Mouse (Mus musculus) hindbrain, embryonic 16.5 days (tissue): ENCODE data around the gene Palm2. TPM values are rescaled to one million over a fixed set of nuclear protein-coding genes. Genes with fewer than 3 reads are reported as not detected.
"Not testable (repeated sequence)": the region's sequence is repeated elsewhere in the genome, so short reads cannot be mapped to it uniquely, and the experiment has no call there.

ENCODE experiments used
- ATAC-seq: fragments of 200-750 bp; cut with Nextera tagmentation; 2 replicates; pipeline ENCODE4 v1.8.0; 2017; ENCODE audit warnings: moderate TSS enrichment, moderate library complexity
- H3K27ac ChIP-seq: fragments of 300-500 bp; sonication (generic); 2 replicates; pipeline ENCODE4 v1.5.1; 2014; ENCODE audit warnings: low read depth, mild to moderate bottlenecking, control low read depth, low read length, moderate library complexity
- H3K27me3 ChIP-seq: fragments of 300-500 bp; sonication (generic); replicated peaks from 2 replicates; pipeline ENCODE4 v1.6.1; 2014; ENCODE audit warnings: low read length; ENCODE audit not compliant: control insufficient read depth, insufficient read depth
- H3K36me3 ChIP-seq: fragments of 300-500 bp; sonication (generic); 2 replicates; pipeline ENCODE4 v1.6.1; 2014; ENCODE audit warnings: mild to moderate bottlenecking, low read length, moderate library complexity, mixed read lengths; ENCODE audit not compliant: control insufficient read depth, insufficient read depth
- H3K4me1 ChIP-seq: fragments of 300-500 bp; sonication (generic); 2 replicates; pipeline ENCODE4 v1.6.1; 2014; ENCODE audit warnings: low read depth, low read length; ENCODE audit not compliant: control insufficient read depth, insufficient read depth
- H3K4me2 ChIP-seq: fragments of 300-500 bp; sonication (generic); 2 replicates; pipeline ENCODE4 v1.6.1; 2014; ENCODE audit warnings: mild to moderate bottlenecking, low read length, control low read depth, moderate library complexity
- H3K4me3 ChIP-seq: fragments of 300-500 bp; sonication (generic); 2 replicates; pipeline ENCODE4 v1.5.1; 2014; ENCODE audit warnings: mild to moderate bottlenecking, low read length, control low read depth, moderate library complexity
- H3K9ac ChIP-seq: fragments of 300-500 bp; sonication (generic); 2 replicates; pipeline ENCODE4 v1.6.1; 2014; ENCODE audit warnings: low read depth, mild to moderate bottlenecking, control low read depth, low read length, moderate library complexity
- H3K9me3 ChIP-seq: fragments of 300-500 bp; sonication (generic); 2 replicates; pipeline ENCODE4 v1.6.1; 2014; ENCODE audit warnings: mild to moderate bottlenecking, low read length, moderate library complexity; ENCODE audit not compliant: control insufficient read depth
- WGBS: fragments of 180-500 bp; shearing (Covaris S2); extraction: QIAGEN DNeasy Blood & Tissue Kit; methylation state at CpG from one replicate; pipeline ENCODE4 v1.1.7; 2014; 5-methylcytosine and 5-hydroxymethylcytosine counted together
- polyA plus RNA-seq: library from polyadenylated mRNA; unstranded; fragments of >200 nt; fragmentation: Nextera tagmentation; extraction: Ambion mirVana; gene quantifications from 2 replicates; pipeline ENCODE4 v1.2.1, GENCODE M21; 2015

Gene Palm2
- 19.0 and 20.3 TPM in 2 replicates for polyA plus RNA-seq

DNA sequence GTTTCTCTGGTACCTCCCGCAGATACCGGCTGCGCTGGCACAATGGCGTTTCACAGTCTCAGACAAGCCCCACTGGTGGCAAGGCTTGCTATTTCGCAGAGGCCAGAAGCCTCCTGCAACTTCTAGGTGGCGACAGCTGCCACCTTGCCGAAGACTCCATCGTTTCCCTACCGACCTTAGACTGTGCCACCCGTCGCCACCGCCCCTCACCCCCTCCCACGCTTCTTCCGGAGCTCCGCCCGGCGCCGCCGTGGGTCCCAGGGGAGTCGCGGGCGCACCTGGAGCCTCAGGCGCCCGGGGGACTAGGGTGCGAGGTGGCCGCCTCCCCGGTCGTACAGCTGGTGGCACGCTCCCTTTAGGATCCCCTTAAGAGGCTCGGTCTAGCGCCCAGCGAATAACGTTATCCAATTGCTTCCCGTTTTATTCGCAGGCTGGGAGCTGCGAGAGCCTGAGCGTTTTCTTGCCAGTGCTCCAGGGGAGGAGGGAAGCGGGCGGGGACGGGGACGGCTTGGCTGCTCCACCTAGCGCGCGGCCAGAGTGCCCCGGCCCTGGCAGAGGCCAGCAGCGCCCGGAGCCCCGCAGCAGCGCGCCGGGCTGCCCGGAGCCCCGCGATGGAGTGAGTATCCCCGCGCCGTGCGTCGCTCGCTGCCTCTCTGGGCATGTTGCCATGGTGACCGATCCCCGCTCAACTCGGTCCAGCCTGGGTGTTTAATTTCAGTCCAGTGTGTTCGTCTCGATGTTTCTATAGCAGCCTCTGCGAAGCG lies at the start of gene Palm2:
Palm2 (plus strand) TSS at position 307 of the 764 bp plus-strand sequence.
- Histone ChIP-seq H3K4me1 (peaks cover 15% of the 10 kb centered on the region), H3K9ac (peak within 1 kb of the TSS; percentile 88), H3K27me3 (peaks cover 2% of the 10 kb centered on the region; the same call in 1 of the 2 replicates), H3K27ac (peak within 1 kb of the TSS; percentile 93), H3K9me3 (no peaks in the 10 kb centered on the region), H3K4me2 (peak within 1 kb of the TSS; percentile 92), H3K4me3 (peak within 1 kb of the TSS; percentile 81), H3K36me3 (no peaks in the 10 kb centered on the region)
- peak; percentile 91 for ATAC-seq
- WGBS, result 0% methylated on average over 67 of the region's 67 CpGs

DNA sequence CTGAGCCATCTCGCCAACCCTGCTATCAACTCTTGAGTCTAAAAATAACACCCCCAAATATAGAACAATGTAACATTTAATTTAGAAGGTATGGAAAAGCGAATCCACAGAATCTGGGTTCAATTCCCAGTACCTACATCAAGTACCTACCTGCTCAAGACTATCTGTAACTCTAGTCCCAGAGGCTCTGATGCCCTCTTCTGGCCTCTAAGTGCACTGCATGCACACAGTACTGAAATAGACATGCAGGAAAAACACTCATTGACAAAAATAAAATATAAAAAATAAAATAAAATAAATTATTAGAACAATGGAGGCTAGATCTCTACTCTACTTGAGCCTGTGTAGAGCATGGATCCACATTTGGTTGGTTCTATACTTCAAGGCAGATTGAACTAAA lies 49.7 kb upstream of the Palm2 start:
- Histone ChIP-seq H3K36me3 (no peaks in the 10 kb centered on the region), H3K4me1 (no peaks in the 10 kb centered on the region), H3K4me2 (no peak overlapping the region), H3K27me3 (no peaks in the 10 kb centered on the region), H3K9ac (no peak overlapping the region), H3K4me3 (no peak overlapping the region), H3K9me3 (no peaks in the 10 kb centered on the region), H3K27ac (no peak overlapping the region)
- WGBS, result 94% methylated on average over 2 of the region's 2 CpGs
- ATAC-seq, result no peak

- Histone ChIP-seq H3K4me2 (no peak overlapping the region), H3K9ac (no peak overlapping the region), H3K4me1 (no peaks in the 10 kb centered on the region), H3K27me3 (no peaks in the 10 kb centered on the region), H3K27ac (no peak overlapping the region), H3K9me3 (no peaks in the 10 kb centered on the region; the same call in 1 of the 2 replicates), H3K4me3 (no peak overlapping the region), H3K36me3 (no peaks in the 10 kb centered on the region)
- no peak for ATAC-seq
- WGBS, result 65% methylated on average over 8 of the region's 8 CpGs
Measured at GRCm38 (mm10) chr4:57391103-57391502, 42.9 kb upstream of the Palm2 start.

DNA sequence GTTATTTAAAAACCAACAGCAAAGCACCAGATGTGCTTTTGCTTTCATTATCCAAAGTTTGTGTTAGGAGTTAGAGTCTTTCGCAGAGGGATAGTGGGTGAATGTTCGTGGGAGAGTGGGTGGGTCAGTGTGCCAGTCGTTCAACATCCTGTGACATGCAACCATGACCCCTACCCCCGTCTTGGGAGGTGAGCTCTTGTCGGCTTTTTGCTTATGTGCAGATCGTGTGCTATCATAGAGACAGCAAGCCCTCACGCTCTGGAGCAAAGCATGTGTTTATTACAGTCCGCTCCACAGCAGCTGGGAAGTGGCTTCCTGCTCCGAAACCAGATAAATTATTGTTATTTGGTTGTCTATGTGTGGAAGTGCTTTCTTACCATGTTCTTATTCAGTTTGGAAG lies 37.6 kb upstream of the Palm2 start:
- 80% methylated on average over 9 of the region's 9 CpGs for WGBS
- no peaks in the 10 kb centered on the region for H3K27me3 ChIP-seq
- no peaks in the 10 kb centered on the region for H3K4me1 ChIP-seq
- H3K27ac ChIP-seq, result no peak overlapping the region
- no peak for ATAC-seq
- H3K9me3 ChIP-seq, result no peaks in the 10 kb centered on the region; the same call in 1 of the 2 replicates
- H3K36me3 ChIP-seq, result no peaks in the 10 kb centered on the region
- H3K4me2 ChIP-seq, result no peak overlapping the region
- H3K9ac ChIP-seq, result no peak overlapping the region
- H3K4me3 ChIP-seq, result no peak overlapping the region

DNA sequence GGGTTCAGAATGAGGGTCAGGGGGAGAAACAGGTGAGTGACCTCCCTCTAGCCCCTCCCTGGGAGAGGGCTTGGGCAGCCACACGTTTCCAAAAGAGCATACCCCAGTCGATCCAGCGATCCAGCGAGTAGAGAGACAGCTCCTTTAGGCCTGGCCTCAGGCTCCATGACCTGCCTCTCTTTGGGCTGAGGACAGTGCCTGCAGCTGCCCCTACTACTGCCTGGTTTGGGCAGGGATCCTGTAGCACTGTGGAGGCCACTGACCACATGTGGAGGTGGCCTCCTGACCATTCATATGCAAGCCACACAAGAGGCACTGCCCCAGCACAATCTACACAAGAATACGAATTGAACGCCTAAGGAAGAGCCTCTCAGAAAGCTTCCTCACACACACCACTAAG lies 21.7 kb upstream of the Palm2 start:
- WGBS, result 30% methylated on average over 6 of the region's 6 CpGs
- not testable (repeated sequence) for H3K27ac ChIP-seq, ATAC-seq, H3K4me2 ChIP-seq, H3K4me3 ChIP-seq, H3K27me3 ChIP-seq, H3K4me1 ChIP-seq, H3K9ac ChIP-seq, H3K9me3 ChIP-seq, H3K36me3 ChIP-seq

DNA sequence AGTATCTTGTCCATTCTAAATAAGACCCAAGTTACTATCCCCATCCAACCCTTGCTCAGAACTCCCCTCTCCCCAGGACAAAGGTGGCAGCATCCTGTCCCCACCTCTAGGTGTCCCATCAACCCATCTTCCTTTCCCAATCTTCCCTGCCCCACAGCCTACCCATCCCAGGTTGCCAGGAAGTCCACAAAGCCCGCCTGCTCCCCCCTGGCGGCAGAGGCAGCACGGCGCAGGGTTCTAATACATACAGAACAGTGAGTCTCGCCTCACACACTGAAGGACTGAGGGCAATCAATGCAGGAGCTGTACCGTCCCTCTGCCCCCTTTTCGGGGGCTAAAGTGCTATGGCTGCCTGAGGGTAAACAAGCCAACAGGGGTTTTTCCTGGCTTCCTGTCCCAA lies 21.0 kb upstream of the Palm2 start:
- no peak overlapping the region for H3K27ac ChIP-seq
- WGBS, result 41% methylated on average over 7 of the region's 7 CpGs
- H3K27me3 ChIP-seq, result no peaks in the 10 kb centered on the region
- H3K4me1 ChIP-seq, result no peaks in the 10 kb centered on the region
- H3K9me3 ChIP-seq, result no peaks in the 10 kb centered on the region
- no peak overlapping the region for H3K9ac ChIP-seq
- no peak for ATAC-seq
- H3K4me3 ChIP-seq, result no peak overlapping the region
- H3K4me2 ChIP-seq, result no peak overlapping the region
- no peaks in the 10 kb centered on the region for H3K36me3 ChIP-seq

DNA sequence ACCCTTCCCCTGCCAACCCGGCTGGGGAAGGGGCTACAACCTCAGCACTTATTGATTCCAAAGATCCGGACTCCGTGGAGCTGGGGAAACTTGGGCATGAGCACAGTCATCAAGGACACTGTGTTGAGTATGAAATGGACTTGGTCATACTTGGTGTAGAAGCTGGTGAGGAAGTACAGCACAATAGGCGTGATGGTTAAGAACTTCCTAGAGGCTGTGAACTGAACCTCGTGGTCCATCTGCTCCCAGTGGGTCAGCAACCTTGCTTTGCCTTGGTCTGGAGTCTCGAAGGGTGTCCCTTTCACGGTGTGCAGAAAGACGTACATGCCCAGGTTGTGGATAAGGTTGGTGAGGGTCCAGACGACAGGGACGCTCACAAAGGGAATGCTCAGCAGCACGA lies 20.4 kb upstream of the Palm2 start:
- H3K9me3 ChIP-seq, H3K4me1 ChIP-seq, ATAC-seq, H3K4me3 ChIP-seq, H3K4me2 ChIP-seq, H3K9ac ChIP-seq, H3K27ac ChIP-seq, H3K36me3 ChIP-seq, H3K27me3 ChIP-seq: not testable (repeated sequence)
- WGBS, result 84% methylated on average over 11 of the region's 11 CpGs

DNA sequence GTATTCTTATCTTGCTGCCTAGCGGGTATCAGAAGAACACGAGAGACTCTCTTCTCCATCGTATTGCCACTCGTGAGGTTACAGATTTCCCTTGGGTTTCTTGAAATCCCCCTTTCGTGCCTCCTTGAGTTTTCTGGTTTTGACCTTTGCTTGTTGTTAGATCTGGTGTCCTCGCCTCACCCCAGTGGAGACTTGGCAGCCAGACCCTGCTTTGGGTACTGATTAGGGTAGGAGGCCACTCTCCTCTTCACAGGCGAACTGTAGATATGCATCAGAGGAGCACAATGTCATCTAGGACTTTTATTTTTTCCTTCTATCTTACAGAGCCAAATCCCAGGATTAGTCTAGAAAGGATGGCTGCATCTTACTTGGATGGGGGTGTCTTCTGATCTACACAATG lies 10.0 kb upstream of the Palm2 start:
- WGBS, result 84% methylated on average over 7 of the region's 7 CpGs

DNA sequence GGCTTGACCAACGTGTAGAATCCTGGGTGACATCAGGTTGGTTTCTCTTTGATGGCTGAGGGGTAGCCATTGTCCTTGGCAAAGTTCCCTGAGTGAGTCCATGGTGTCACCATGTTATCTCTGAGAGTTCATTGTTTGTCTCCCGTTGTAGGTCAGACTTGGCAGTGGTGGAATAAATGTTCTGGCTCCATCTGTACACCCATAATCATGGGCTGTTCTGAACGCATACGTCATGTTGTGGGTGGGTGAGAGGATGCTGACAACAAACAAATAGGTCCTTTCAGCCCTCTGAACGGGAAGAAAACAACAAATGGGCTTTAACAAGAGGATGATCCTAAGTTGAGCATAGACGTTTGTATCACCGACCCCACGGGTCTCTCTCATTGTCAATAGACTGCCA lies 5.7 kb upstream of the Palm2 start:
- no peak overlapping the region for H3K27ac ChIP-seq
- no peak overlapping the region for H3K9ac ChIP-seq
- no peak overlapping the region for H3K4me2 ChIP-seq
- no peaks in the 10 kb centered on the region for H3K9me3 ChIP-seq
- H3K4me3 ChIP-seq, result no peak overlapping the region
- peaks cover 2% of the 10 kb centered on the region; the same call in 1 of the 2 replicates for H3K27me3 ChIP-seq
- H3K36me3 ChIP-seq, result no peaks in the 10 kb centered on the region
- H3K4me1 ChIP-seq, result peaks cover 2% of the 10 kb centered on the region
- 73% methylated on average over 8 of the region's 8 CpGs for WGBS
- no peak for ATAC-seq

More for the DNA sequence above, 10.0 kb upstream of the Palm2 start:
- Histone ChIP-seq H3K4me2 (no peak overlapping the region), H3K9ac (no peak overlapping the region), H3K27ac (no peak overlapping the region), H3K36me3 (no peaks in the 10 kb centered on the region), H3K4me3 (no peak overlapping the region), H3K4me1 (no peaks in the 10 kb centered on the region), H3K9me3 (no peaks in the 10 kb centered on the region), H3K27me3 (no peaks in the 10 kb centered on the region)
- ATAC-seq, result no peak
